Mouse (Mus musculus): Measurements from ENCODE around the gene C2.
A peak's percentile ranks its signal among the peaks of the same experiment; 100 is the strongest.
"Not testable (repeated sequence)": the region's sequence is repeated elsewhere in the genome, so short reads cannot be mapped to it uniquely, and the experiment has no call there.

C2 gene

DNA sequence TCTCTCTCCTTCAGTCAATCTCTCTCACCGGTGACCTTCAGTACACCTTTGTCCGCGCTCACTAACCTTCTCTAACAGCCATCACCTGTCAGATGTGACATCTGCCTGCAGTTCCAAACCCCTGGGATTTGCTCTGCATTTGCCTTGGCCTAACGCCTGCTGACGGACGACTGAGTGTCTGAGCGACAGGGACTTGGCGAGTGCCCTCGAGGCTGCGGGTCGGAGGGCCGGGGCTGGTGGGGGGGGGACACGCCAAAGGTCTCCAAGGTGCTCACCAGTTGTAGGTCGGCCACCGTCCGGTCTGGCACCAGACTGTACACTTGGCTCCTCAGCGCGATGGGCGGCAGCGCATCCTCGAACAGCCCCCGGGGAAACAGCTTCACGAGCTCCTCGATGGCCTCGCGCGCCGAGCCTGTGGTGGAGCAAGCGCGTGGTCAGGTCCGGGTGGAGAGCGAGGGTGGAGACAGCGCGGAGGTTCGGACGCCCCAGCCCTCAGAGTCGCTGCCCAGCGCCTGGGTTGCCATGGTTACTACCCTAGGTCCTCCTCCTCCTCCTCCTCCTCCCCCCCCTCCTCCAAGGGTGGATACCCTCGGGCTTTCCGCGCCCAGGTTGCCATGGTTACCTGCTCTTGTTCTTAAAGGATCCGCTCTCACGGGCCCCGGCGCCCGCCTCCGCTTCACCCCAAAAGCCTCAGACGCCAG is 61.8 kb downstream of the C2 start:
- DNase-seq (ENCODE audit: low read depth, low spot score) = no peak

DNA sequence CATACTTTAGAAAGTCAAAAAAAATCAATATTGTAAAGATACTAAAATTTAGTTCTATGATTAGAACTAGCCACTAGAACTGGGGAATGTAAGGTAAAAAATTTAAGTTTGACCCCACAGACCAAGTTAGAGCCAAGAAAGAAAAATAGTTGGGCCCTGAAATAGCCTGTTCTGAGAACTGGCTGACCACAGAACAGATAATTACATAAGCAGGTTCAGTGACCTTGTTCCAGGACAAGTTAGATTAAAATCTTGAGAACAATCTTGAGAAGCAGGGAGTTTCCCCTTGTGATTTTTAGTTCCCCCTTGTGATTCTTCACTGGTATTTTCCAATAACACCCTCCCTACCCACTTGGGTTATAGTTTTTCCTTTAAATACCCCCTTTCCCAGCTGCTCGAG is 67.3 kb downstream of the C2 start:
- not testable (repeated sequence) for DNase-seq (ENCODE audit: low read depth, low spot score)

DNA sequence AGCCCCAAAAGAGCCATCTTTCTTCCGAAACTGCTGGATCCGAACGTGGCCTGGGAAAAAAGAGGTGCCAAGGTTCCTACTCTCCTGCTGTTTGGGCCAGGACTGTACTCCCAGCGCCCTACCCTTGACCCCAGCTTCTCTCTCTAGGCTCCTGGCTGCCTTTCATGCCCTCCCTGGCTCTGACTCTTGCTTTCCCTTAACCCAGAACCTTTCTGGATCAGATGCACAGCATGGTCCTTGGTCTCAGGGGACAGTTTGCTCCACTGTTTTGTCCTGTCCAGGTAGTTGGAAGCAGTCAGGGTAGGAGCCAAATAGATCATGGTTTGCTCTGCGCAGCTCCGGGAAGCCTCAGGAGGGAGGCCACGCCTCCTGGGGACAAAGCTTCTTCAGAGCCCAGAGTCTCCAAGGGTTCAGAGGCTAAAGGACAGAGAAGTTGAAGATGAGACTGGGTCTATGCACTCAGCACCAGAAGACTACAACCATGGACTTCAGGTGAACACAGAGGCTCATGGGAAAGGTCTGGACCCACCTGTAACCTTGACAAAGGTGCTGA is 83.2 kb downstream of the C2 start:
- DNase-seq (ENCODE audit: low read depth, low spot score) = no peak

DNA sequence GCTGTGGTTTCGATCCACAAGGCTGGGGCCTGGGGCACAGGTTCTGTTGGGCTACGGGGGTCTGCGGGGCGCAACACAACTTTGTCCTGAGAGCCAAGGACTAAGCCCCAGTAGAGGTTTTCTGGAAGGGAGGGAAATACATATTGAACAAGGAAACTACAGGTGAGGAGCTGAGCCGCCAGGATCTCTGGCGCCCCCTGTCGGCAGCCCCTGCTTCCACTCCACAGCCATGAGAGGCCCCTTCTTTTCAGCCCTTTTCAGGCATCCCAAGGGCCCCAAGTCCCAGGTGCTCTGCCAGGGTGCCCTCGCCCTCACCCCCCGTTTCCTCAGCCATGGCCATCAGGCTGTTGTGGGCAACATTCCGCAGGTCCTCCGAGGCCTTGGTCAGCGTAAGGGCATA is 84.3 kb downstream of the C2 start:
- peak; percentile 63 for DNase-seq (ENCODE audit: low read depth, low spot score)

All from R1 (cell line).